Mouse (Mus musculus): Measurements from ENCODE around the gene Cyp2t4. TPM values are rescaled to one million over a fixed set of nuclear protein-coding genes. Genes with fewer than 3 reads are reported as not detected.

The Cyp2t4 gene
- total RNA-seq, 1 experiment from 2014 or later: not detected

GRCm38 (mm10) chr7:27179217-27179918 is 25.9 kb downstream of the Cyp2t4 start:
- ATAC-seq (ENCODE audit: extremely low read depth, insufficient number of reproducible peaks, low FRiP score, poor library complexity, severe bottlenecking): no peak

GRCm38 (mm10) chr7:27180036-27180435 is 26.5 kb downstream of the Cyp2t4 start:
- no peak for ATAC-seq (ENCODE audit: extremely low read depth, insufficient number of reproducible peaks, low FRiP score, poor library complexity, severe bottlenecking)

- no peak for ATAC-seq (ENCODE audit: extremely low read depth, insufficient number of reproducible peaks, low FRiP score, poor library complexity, severe bottlenecking)
These were observed 27.6 kb downstream of the Cyp2t4 start, which contains the start of the genes Gm21983 and Mia for GRCm38 (mm10) chr7:27180837-27181695. TSS of gene Gm21983 (minus strand) at chr7:27181086. TSS of gene Mia (minus strand) at chr7:27181157.

GRCm38 (mm10) chr7:27182498-27182897 is 29.0 kb downstream of the Cyp2t4 start:
- ATAC-seq (ENCODE audit: extremely low read depth, insufficient number of reproducible peaks, low FRiP score, poor library complexity, severe bottlenecking): no peak

- peak; percentile 52; the same call in 1 of the 2 replicates for ATAC-seq (ENCODE audit: extremely low read depth, insufficient number of reproducible peaks, low FRiP score, poor library complexity, severe bottlenecking)
These were observed 31.4 kb downstream of the Cyp2t4 start for GRCm38 (mm10) chr7:27184964-27185363.

GRCm38 (mm10) chr7:27185986-27186385 is 32.5 kb downstream of the Cyp2t4 start:
- ATAC-seq (ENCODE audit: extremely low read depth, insufficient number of reproducible peaks, low FRiP score, poor library complexity, severe bottlenecking): no peak

GRCm38 (mm10) chr7:27189271-27189931 is 35.9 kb downstream of the Cyp2t4 start:
- no peak for ATAC-seq (ENCODE audit: extremely low read depth, insufficient number of reproducible peaks, low FRiP score, poor library complexity, severe bottlenecking)

- no peak for ATAC-seq (ENCODE audit: extremely low read depth, insufficient number of reproducible peaks, low FRiP score, poor library complexity, severe bottlenecking)
These were observed 38.9 kb downstream of the Cyp2t4 start for GRCm38 (mm10) chr7:27192434-27192833.

- ATAC-seq (ENCODE audit: extremely low read depth, insufficient number of reproducible peaks, low FRiP score, poor library complexity, severe bottlenecking): no peak
These were observed 40.2 kb downstream of the Cyp2t4 start for GRCm38 (mm10) chr7:27193731-27194130.

DNA sequence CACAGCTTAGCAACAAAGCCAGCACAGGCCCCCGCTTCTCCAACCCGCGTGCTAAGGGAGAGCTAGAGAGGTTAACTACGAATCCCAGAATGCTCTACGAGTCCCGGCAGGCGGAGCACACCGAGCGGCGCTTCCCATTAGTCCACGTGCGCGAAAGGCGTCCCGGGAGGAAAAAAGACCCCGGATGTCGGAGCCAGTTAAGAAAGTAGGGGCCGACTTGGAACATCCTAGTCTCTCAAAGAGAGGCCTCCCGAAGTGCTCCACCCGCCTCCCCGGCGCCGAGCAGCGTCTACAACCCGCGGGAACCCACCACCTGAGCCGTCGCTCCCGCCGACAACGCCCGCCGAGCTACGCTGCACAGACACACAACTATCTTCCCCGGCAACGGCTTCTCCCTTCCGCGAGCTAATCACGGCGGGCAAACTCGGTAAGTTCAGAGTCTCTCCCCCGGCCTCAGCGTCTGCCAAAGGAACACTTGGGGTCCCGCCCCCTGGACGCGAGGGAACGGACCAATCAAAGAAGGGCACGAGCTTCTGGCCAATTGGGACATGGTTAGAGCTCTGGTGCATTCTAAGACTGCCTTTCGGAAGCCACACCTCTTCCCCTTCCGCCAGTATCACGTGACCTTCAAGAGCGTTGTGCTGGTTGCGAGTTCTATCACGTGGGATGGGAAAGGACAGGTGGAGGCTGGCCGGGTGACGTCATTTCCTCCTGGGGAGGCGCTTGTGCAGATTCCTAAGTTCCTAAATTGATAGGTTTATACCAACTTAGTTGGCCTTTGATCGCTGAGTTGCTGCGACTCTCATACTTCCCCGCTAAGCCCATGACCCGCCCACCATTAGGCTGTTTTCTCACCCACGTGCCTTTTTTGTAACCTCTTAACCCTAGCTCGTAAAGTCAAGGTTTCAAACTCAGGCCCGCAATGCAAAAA is 42.4 kb downstream of the Cyp2t4 start, which contains the start of the genes BC024978 and Snrpa:
Gene BC024978 (plus strand): TSS at position 101 of the 931 bp plus-strand sequence.
Gene Snrpa (minus strand): TSS at position 591 of the 931 bp plus-strand sequence.
- peak; percentile 96 for ATAC-seq (ENCODE audit: extremely low read depth, insufficient number of reproducible peaks, low FRiP score, poor library complexity, severe bottlenecking)

- no peak for ATAC-seq (ENCODE audit: extremely low read depth, insufficient number of reproducible peaks, low FRiP score, poor library complexity, severe bottlenecking)
These were observed 43.6 kb downstream of the Cyp2t4 start for GRCm38 (mm10) chr7:27197136-27197535.

DNA sequence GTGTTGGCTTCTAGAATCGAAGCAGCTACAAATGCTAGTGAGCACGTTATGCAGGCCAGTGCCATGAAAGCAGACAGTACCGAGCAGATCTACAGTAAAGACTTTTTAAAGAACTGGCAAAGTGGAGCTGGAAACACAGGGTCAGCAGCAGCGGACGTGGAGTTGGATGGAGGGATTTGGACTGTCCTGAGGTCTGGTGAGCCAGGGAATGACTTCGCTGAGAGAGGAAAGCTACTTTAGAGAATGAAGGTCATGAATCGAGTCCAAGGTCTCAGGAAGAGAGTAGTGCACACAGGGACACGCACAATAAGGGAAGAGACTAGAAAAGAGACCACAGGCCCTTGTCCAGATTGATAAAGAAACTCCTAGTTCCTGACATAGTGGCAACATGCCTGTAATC is 44.1 kb downstream of the Cyp2t4 start:
- no peak for ATAC-seq (ENCODE audit: extremely low read depth, insufficient number of reproducible peaks, low FRiP score, poor library complexity, severe bottlenecking)

DNA sequence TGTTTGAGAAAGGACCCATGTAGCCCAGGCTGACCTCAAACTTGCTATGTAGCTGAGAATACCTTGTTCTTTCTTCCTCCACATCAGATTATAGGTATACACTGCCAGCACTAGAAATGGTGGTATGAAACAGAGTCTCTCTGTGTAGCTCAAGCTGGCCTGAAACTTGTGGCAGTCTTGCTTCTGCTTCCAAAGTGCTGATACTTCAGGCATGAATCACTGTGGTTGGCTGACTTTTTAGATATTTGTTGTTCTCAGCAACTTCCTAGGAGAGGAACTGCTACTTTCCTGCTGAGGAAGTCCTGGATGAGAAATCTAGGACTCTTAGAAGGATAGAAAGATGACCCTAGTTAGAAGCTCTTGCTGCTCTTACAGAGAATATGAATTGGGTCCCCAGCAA is 44.8 kb downstream of the Cyp2t4 start:
- ATAC-seq (ENCODE audit: extremely low read depth, insufficient number of reproducible peaks, low FRiP score, poor library complexity, severe bottlenecking): no peak

GRCm38 (mm10) chr7:27198779-27199178 is 45.3 kb downstream of the Cyp2t4 start:
- no peak for ATAC-seq (ENCODE audit: extremely low read depth, insufficient number of reproducible peaks, low FRiP score, poor library complexity, severe bottlenecking)

- ATAC-seq (ENCODE audit: extremely low read depth, insufficient number of reproducible peaks, low FRiP score, poor library complexity, severe bottlenecking): no peak
These were observed 50.4 kb downstream of the Cyp2t4 start for GRCm38 (mm10) chr7:27203730-27204449.
